Mouse (Mus musculus) kidney, postnatal 10 days (tissue): ENCODE data around the gene Batf.

Experiments
- DNase-seq: peaks from one replicate; pipeline ENCODE4 v3.0.0; 2021; ENCODE audit warnings: mixed read lengths

The Batf gene

GRCm38 (mm10) chr12:85686466-85687216 is at the start of gene Batf:
Gene Batf, plus strand, starts transcription at chr12:85686669.
- DNase-seq: no peak

GRCm38 (mm10) chr12:85637932-85638331 is 48.5 kb upstream of the Batf start:
- no peak for DNase-seq

GRCm38 (mm10) chr12:85638541-85639325 is 47.7 kb upstream of the Batf start:
- no peak for DNase-seq

- DNase-seq: peak; percentile 82
Measured at GRCm38 (mm10) chr12:85639326-85640008, 47.0 kb upstream of the Batf start.

GRCm38 (mm10) chr12:85640852-85641563 is 45.5 kb upstream of the Batf start:
- DNase-seq: no peak

GRCm38 (mm10) chr12:85641564-85641931 is 44.9 kb upstream of the Batf start:
- no peak for DNase-seq

- no peak for DNase-seq
Measured at GRCm38 (mm10) chr12:85643735-85644134, 42.7 kb upstream of the Batf start.

- peak; percentile 62 for DNase-seq
Measured at GRCm38 (mm10) chr12:85645664-85646063, 40.8 kb upstream of the Batf start.

GRCm38 (mm10) chr12:85647346-85647745 is 39.1 kb upstream of the Batf start:
- DNase-seq: peak; percentile 56

GRCm38 (mm10) chr12:85647955-85648354 is 38.5 kb upstream of the Batf start:
- no peak for DNase-seq

GRCm38 (mm10) chr12:85659319-85659718 is 27.1 kb upstream of the Batf start:
- no peak for DNase-seq

- no peak for DNase-seq
Measured at GRCm38 (mm10) chr12:85660855-85661254, 25.6 kb upstream of the Batf start.

- DNase-seq: peak; percentile 32
Measured at GRCm38 (mm10) chr12:85662232-85662631, 24.2 kb upstream of the Batf start.

GRCm38 (mm10) chr12:85662896-85663295 is 23.6 kb upstream of the Batf start:
- peak; percentile 89 for DNase-seq

GRCm38 (mm10) chr12:85666112-85666511 is 20.4 kb upstream of the Batf start:
- no peak for DNase-seq

- no peak for DNase-seq
Measured at GRCm38 (mm10) chr12:85667071-85667470, 19.4 kb upstream of the Batf start.

- DNase-seq: peak; percentile 38
Measured at GRCm38 (mm10) chr12:85668696-85669095, 17.8 kb upstream of the Batf start.

- DNase-seq: peak; percentile 34
Measured at GRCm38 (mm10) chr12:85670080-85670479, 16.4 kb upstream of the Batf start.

- DNase-seq: no peak
Measured at GRCm38 (mm10) chr12:85673914-85674313, 12.6 kb upstream of the Batf start.

GRCm38 (mm10) chr12:85679117-85679516 is 7.4 kb upstream of the Batf start:
- no peak for DNase-seq

GRCm38 (mm10) chr12:85679808-85680207 is 6.7 kb upstream of the Batf start:
- no peak for DNase-seq

- no peak for DNase-seq
Measured at GRCm38 (mm10) chr12:85682328-85682727, 4.1 kb upstream of the Batf start.
